Mouse (Mus musculus) cerebellum, postnatal 10 days (tissue): ENCODE results near the gene Dbf4.

Experiments used
- DNase-seq, 2 experiments: peaks; one replicate each; pipeline ENCODE4 v3.0.0; 2021; ENCODE audit warnings: mixed read lengths in 2 of 2

The Dbf4 gene

DNA sequence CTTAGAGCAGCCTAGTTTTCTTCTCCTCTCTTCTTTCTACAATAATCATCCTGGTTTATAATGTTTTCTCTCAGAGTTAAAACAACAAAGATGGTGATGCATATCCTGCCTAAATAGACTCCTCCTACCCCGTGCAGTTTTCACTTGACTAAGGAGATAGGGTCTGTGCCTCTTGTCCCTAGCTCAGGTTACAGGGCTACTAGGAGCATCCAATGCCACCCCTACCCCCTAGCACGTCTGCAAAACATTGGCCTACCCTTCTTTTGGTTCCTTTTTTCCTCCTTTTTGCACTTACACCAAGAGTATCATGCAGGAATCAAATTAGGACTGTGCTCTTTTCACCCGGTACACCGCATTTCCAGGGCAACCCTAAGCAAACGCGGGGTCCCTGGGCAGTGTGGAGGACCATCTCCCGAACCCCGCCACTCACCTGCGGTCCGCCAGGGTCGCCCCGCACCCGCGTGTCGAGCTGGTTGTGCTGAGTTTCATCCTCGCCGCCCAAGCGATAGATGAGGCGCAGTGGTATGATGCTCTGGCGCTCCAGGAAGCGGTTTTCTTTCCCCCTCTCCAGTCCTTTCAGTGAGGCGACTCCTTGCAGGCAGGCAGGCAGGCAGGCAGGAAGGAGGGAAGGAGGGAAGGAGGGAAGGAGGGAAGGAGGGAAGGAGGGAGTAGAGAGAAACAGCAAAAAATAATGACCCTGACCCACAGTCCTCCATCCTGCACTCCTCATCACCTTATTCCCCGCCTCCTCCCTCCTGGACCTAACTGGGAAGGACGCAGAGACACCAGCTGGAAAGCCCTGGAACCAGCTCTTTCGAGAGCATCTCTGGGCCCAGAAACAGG, 55.5 kb downstream of the Dbf4 start:
- DNase-seq: peak; percentile 68 to 69

DNA sequence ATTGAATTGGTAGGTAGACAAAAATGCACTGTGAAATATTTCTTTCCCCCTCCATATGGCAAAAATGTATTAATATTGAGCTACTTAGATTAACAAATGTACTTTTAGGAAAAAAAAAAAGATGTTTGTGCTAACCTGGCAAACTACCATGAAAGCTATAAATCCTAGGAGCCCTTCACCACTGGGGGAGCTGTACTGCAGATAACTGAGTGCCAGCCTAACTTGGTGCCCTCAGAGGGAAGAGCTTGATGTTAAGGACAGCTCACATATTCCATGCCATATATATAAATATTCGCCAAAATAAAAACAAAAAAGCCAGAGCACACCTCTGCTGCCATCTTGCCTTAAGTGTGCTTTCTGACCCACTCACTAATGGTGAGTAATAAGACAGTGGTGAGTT, 60.2 kb downstream of the Dbf4 start:
- peak; percentile 57 to 68 for DNase-seq

DNA sequence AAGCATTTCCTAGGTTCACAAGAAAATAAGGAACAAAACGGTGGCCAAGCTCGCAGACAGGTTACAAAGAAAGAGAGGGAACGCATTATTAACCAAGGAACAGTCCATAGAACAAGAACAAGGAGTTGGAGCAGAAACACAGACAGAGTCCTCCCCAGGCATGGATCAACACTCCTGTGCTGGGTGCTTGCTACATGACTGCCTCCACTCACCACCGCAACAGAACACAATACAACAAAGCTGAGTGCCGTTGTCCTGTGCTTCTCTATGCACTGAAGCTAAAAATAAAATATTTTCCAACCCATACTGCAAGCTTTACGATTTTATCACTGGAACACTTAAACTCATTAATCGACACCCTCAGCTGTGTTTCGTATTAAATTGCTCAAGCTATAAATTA, 64.8 kb downstream of the Dbf4 start:
- DNase-seq: no peak

DNA sequence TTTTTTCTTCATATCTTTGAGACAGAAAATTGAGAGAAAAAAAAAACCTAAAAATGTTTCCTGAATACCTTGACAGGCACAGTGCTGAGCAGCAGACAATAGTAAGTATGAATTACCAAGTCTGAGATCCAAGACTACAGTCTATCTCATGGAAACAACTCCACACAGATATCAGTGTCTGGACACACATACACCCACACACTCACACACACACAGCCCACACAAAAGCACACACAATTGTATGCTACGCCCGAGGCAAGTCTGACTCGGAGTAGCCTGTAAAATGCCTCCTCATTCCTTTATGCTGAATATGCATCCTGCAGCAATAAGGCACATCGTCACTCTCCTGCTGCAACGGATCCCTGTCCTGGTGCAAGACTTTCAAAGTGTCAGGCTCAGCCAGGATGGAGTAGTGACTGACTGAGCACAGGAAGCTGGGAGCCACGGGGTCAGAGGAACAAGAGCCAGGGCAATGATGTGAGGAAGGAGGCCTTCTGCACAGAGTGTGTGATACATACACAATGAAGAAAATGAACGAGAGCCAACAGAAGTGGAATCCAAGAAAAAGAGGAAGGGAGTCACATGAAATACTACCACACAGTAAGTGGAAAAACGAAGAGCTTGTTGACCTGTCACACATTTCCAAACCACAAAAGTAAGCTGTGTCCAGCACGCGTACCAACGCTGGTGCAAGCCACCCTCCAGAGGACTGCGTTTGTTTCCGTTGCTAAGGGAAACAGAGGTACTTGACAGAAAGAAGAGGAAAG, 65.4 kb downstream of the Dbf4 start:
- no peak for DNase-seq

DNA sequence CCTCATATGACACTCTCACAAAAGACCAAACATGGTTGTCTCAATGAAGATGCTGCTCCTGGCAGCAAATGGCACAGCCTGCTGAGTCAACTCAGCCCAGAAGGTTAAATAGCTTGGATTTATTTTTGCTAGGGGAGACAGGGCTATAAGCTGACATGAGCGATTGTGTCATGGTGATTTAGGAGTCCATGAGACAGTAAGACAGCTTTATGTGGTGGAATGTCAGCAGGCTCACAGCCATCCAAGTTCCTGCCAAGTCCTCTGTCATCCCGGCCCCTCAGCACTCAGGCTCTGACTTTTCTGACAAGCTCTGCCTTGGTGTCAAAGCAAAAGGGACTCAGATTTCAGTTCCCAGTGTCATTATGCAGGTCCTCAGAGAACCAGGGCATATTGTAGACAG, 66.2 kb downstream of the Dbf4 start:
- peak; percentile 35 to 46 for DNase-seq

DNA sequence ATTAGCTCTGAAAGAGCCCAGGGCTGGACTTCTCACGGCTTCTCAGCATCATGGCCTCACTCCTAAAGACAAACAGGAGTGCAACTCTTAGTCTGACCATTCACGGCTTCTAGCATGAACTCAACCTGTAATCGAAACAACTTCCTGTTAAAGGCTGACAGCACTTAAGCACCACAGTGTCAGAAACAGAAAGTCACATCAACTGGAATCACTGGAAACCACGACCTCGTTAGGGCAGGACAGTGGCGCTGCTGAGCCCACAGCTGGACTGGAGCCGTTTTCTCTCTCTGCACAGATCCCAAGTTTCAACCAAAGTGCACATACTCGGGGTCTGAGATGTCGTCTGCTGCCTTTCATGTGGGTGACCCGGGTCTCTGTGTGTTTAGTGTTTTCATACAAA, 73.0 kb downstream of the Dbf4 start:
- no peak for DNase-seq
